In genomic region chr14:118157146-118157545, GRCm38 (mm10) we compare ENCODE assay signal across 8 mouse cellular contexts. TPM values are rescaled to one million over a fixed set of nuclear protein-coding genes. Genes with fewer than 3 reads are reported as not detected.
DNase-seq lines count a peak whose midpoint lies in the region; ATAC-seq and TF ChIP-seq lines count a peak whose summit lies in the region.

No protein-coding gene starts in this region.

- H3K9ac ChIP-seq in kidney, postnatal 0 days (ENCODE audit: low read depth, low read length): no peak overlapping the region
- no peak overlapping the region for H3K9ac ChIP-seq in ES-Bruce4 (ENCODE audit: low read depth, poor library complexity, severe bottlenecking)
- H3K9ac ChIP-seq in forebrain, postnatal 0 days: no peak overlapping the region
- H3K9ac ChIP-seq in intestine, embryonic 15.5 days: no peak overlapping the region

- peak; percentile 85 for TF ChIP-seq CTCF in kidney, postnatal 0 days (IDR thresholded peaks at IDR 0.05; ENCODE audit: low read depth)
- TF ChIP-seq CTCF in ES-Bruce4 (IDR thresholded peaks at IDR 0.05; ENCODE audit: low read depth, low read length): peak; percentile 99
- TF ChIP-seq CTCF in forebrain, postnatal 0 days (IDR thresholded peaks at IDR 0.05; ENCODE audit: low read depth): peak; percentile 88

- no peak overlapping the region for H3K4me3 ChIP-seq in kidney, postnatal 0 days (replicated peaks; ENCODE audit: low read depth, low read length)
- no peak overlapping the region for H3K4me3 ChIP-seq in ES-Bruce4 (ENCODE audit: low read depth, low read length)
- H3K4me3 ChIP-seq in forebrain, postnatal 0 days (ENCODE audit: low read depth, low read length): no peak overlapping the region
- no peak overlapping the region for H3K4me3 ChIP-seq in intestine, embryonic 15.5 days (replicated peaks)

- DNase-seq in kidney, postnatal 0 days (ENCODE audit: low spot score): peak; percentile 30
- no peak for DNase-seq in kidney, adult 11 months
- DNase-seq in adrenal gland, postnatal 25 days: peak; percentile 57
- peak; percentile 67 for DNase-seq in forebrain, postnatal 0 days
- DNase-seq in left cerebral cortex, postnatal 36 days (ENCODE audit: low spot score in 2 of 2): peak; percentile 43 to 48

- TF ChIP-seq EP300 in ES-Bruce4 (IDR thresholded peaks at IDR 0.05; ENCODE audit: insufficient read depth, low read depth, low read length): no peak

- peaks cover 33% of the 10 kb centered on the region for H3K36me3 ChIP-seq in kidney, postnatal 0 days (ENCODE audit: insufficient read depth, low read length)
- peaks cover 5% of the 10 kb centered on the region; the same call in 1 of the 2 replicates for H3K36me3 ChIP-seq in ES-Bruce4 (ENCODE audit: control insufficient read depth, insufficient read depth, low read length, poor library complexity, severe bottlenecking)
- peaks cover 51% of the 10 kb centered on the region for H3K36me3 ChIP-seq in forebrain, postnatal 0 days (ENCODE audit: insufficient read depth)
- peaks cover 23% of the 10 kb centered on the region for H3K36me3 ChIP-seq in intestine, embryonic 15.5 days

- no peaks in the 10 kb centered on the region for H3K9me3 ChIP-seq in kidney, postnatal 0 days (replicated peaks; ENCODE audit: low read length)
- no peaks in the 10 kb centered on the region for H3K9me3 ChIP-seq in ES-Bruce4 (replicated peaks; ENCODE audit: control insufficient read depth, insufficient read depth, low read length, poor library complexity, severe bottlenecking)
- no peaks in the 10 kb centered on the region for H3K9me3 ChIP-seq in forebrain, postnatal 0 days (ENCODE audit: low read length)
- H3K9me3 ChIP-seq in intestine, embryonic 15.5 days: no peaks in the 10 kb centered on the region

- no peak overlapping the region for H3K4me2 ChIP-seq in kidney, postnatal 0 days (ENCODE audit: low read length)
- no peak overlapping the region for H3K4me2 ChIP-seq in forebrain, postnatal 0 days (ENCODE audit: low read depth)
- H3K4me2 ChIP-seq in intestine, embryonic 15.5 days (replicated peaks): no peak overlapping the region

- H3K27ac ChIP-seq in kidney, postnatal 0 days: no peak overlapping the region
- H3K27ac ChIP-seq in ES-Bruce4 (ENCODE audit: insufficient read depth, low read length): no peak overlapping the region
- H3K27ac ChIP-seq in forebrain, postnatal 0 days (ENCODE audit: low read depth, low read length): no peak overlapping the region
- H3K27ac ChIP-seq in intestine, embryonic 15.5 days: no peak overlapping the region

- intact Hi-C loops in left cerebral cortex, postnatal 36 days (cut with DNase I): no loop called here

- no peak for TF ChIP-seq POLR2A in ES-Bruce4 (IDR thresholded peaks at IDR 0.05; ENCODE audit: insufficient read depth, low read length)

- no peaks in the 10 kb centered on the region for H3K4me1 ChIP-seq in kidney, postnatal 0 days (replicated peaks; ENCODE audit: insufficient read depth, low read length)
- no peaks in the 10 kb centered on the region for H3K4me1 ChIP-seq in ES-Bruce4 (ENCODE audit: control insufficient read depth, insufficient read depth, low read length)
- H3K4me1 ChIP-seq in forebrain, postnatal 0 days (ENCODE audit: insufficient read depth): no peaks in the 10 kb centered on the region
- H3K4me1 ChIP-seq in intestine, embryonic 15.5 days (replicated peaks): no peaks in the 10 kb centered on the region

- H3K27me3 ChIP-seq in kidney, postnatal 0 days (ENCODE audit: insufficient read depth, low read length): no peaks in the 10 kb centered on the region
- H3K27me3 ChIP-seq in ES-Bruce4 (ENCODE audit: control insufficient read depth, insufficient read depth, low read length, poor library complexity, severe bottlenecking): no peaks in the 10 kb centered on the region
- no peaks in the 10 kb centered on the region for H3K27me3 ChIP-seq in forebrain, postnatal 0 days (ENCODE audit: insufficient read depth, low read length)
- H3K27me3 ChIP-seq in intestine, embryonic 15.5 days (replicated peaks): no peaks in the 10 kb centered on the region

- no peak for ATAC-seq in kidney, postnatal 0 days (replicated peaks; ENCODE audit: low FRiP score, low read depth)
- ATAC-seq in forebrain, postnatal 0 days: no peak; the same call in 1 of the 2 replicates
- ATAC-seq in neutrophil, adult 5-6 weeks (ENCODE audit: extremely low read depth, insufficient number of reproducible peaks, low FRiP score, poor library complexity, severe bottlenecking): peak; percentile 56; the same call in 1 of the 2 replicates
- ATAC-seq in intestine, embryonic 15.5 days: no peak

- 35% methylated on average over 5 of the region's 5 CpGs for WGBS in kidney, postnatal 0 days
- WGBS in forebrain, postnatal 0 days: 16% methylated on average over 5 of the region's 5 CpGs
- 33% methylated on average over 5 of the region's 5 CpGs for WGBS in intestine, embryonic 15.5 days

RNA-seq across cellular contexts. Expression of gene Gpr180, which starts 20.2 kb away (rescaled TPM):
- 51.1 and 52.8 TPM in 2 replicates for polyA plus RNA-seq in kidney, postnatal 0 days (2015; fragmentation: Nextera tagmentation; extraction: Ambion mirVana)
- polyA plus RNA-seq in ES-Bruce4 (2011; ENCODE audit: insufficient read depth, insufficient read length, low read depth, missing spikeins): 17.3 and 17.9 TPM in 2 replicates
- total RNA-seq in adrenal gland, postnatal 25 days (2021): 25.0 and 29.5 TPM in 2 replicates
- total RNA-seq in forebrain, postnatal 0 days (2014; rRNA removed): 33.4 and 37.7 TPM in 2 replicates
- 37.5 and 38.2 TPM in 2 replicates for polyA plus RNA-seq in forebrain, postnatal 0 days (2015; fragmentation: Nextera tagmentation; extraction: Ambion mirVana)
- 10 to 100 TPM; 33.0 to 34.0 TPM for total RNA-seq in left cerebral cortex, postnatal 36 days (2021)
- 6.2 and 9.7 TPM in 2 replicates for total RNA-seq in neutrophil, adult 5-6 weeks (2017)
- polyA plus RNA-seq in intestine, embryonic 15.5 days (2015; fragmentation: Nextera tagmentation; extraction: Ambion mirVana): 47.3 and 49.0 TPM in 2 replicates

RNA-seq across cellular contexts. Expression of gene Tgds, which starts 24.6 kb away (rescaled TPM):
- 31.6 and 34.0 TPM in 2 replicates for polyA plus RNA-seq in kidney, postnatal 0 days (2015; fragmentation: Nextera tagmentation; extraction: Ambion mirVana)
- 34.5 and 34.9 TPM in 2 replicates for polyA plus RNA-seq in ES-Bruce4 (2011; ENCODE audit: insufficient read depth, insufficient read length, low read depth, missing spikeins)
- 22.2 and 26.8 TPM in 2 replicates for total RNA-seq in adrenal gland, postnatal 25 days (2021)
- 8.8 and 8.9 TPM in 2 replicates for total RNA-seq in forebrain, postnatal 0 days (2014; rRNA removed)
- polyA plus RNA-seq in forebrain, postnatal 0 days (2015; fragmentation: Nextera tagmentation; extraction: Ambion mirVana): 7.2 and 8.4 TPM in 2 replicates
- total RNA-seq in left cerebral cortex, postnatal 36 days (2021): 1 to 10 TPM; 5.4 to 5.6 TPM
- 20.0 and 28.0 TPM in 2 replicates for total RNA-seq in neutrophil, adult 5-6 weeks (2017)
- 30.2 and 34.0 TPM in 2 replicates for polyA plus RNA-seq in intestine, embryonic 15.5 days (2015; fragmentation: Nextera tagmentation; extraction: Ambion mirVana)
